Mouse (Mus musculus) G1E (cell line): ENCODE results near the gene Dmwd. TPM values are rescaled to one million over a fixed set of nuclear protein-coding genes. Genes with fewer than 3 reads are reported as not detected.

Experiments used
- ATAC-seq: 2 replicates; pipeline ENCODE4 v1.8.0; 2016; ENCODE audit warnings: mild to moderate bottlenecking; ENCODE audit not compliant: insufficient number of reproducible peaks, poor library complexity, low FRiP score, severe bottlenecking; ENCODE audit errors: extremely low read depth
- DNase-seq: peaks from one replicate; pipeline ENCODE4 v3.0.0; 2012; ENCODE audit warnings: low spot score
- H3K27me3 ChIP-seq: 2 replicates; pipeline ENCODE4 v1.6.1; 2012; ENCODE audit warnings: mild to moderate bottlenecking, low read length, inconsistent platforms; ENCODE audit not compliant: insufficient read depth
- H3K36me3 ChIP-seq: replicated peaks from 2 replicates; pipeline ENCODE3; 2012; ENCODE audit warnings: mild to moderate bottlenecking, inconsistent platforms
- H3K4me1 ChIP-seq: 2 replicates; pipeline ENCODE4 v1.6.1; 2012; ENCODE audit warnings: low read depth, low read length, inconsistent platforms, mixed read lengths; ENCODE audit not compliant: insufficient read depth
- H3K4me3 ChIP-seq: 2 replicates; pipeline ENCODE4 v1.5.1; 2012; ENCODE audit warnings: low read depth, mild to moderate bottlenecking, inconsistent platforms, low read length, moderate library complexity, mixed read lengths
- H3K9me3 ChIP-seq: replicated peaks from 2 replicates; pipeline ENCODE4 v1.6.1; 2012; ENCODE audit warnings: inconsistent platforms
- CTCF ChIP-seq: IDR thresholded peaks from 2 replicates; pipeline ENCODE4 v1.5.1; 2012; ENCODE audit warnings: low read depth, low read length, inconsistent platforms, mixed read lengths
- GATA1 ChIP-seq: IDR thresholded peaks from 2 replicates; pipeline ENCODE4 v1.6.1; 2012; ENCODE audit warnings: borderline replicate concordance, low read length, inconsistent platforms, mixed read lengths
- GATA2 ChIP-seq: IDR thresholded peaks from 2 replicates; pipeline ENCODE4 v1.6.1; 2012; ENCODE audit warnings: low read depth, low read length, inconsistent platforms, borderline replicate concordance
- POLR2AphosphoS5 ChIP-seq: IDR thresholded peaks from 2 replicates; pipeline ENCODE4 v1.6.1; 2012; ENCODE audit warnings: low read depth, low read length, inconsistent platforms; ENCODE audit not compliant: insufficient replicate concordance
- TAL1 ChIP-seq: conservative IDR thresholded peaks from 2 replicates; pipeline ENCODE4 v1.6.1; 2012; ENCODE audit warnings: low read depth, low read length, inconsistent platforms, mixed read lengths
- polyA plus RNA-seq: library from polyadenylated mRNA; stranded (reverse); fragments of >175 nt; gene quantifications from 2 replicates; pipeline ENCODE4 v1.2.3, GENCODE M21; 2012
- total RNA-seq, 2 experiments: library from RNA; stranded (forward) in 1 of 2; stranded (reverse) in 1 of 2; fragments of 200-1000 nt in 1 of 2; fragments of >200 nt in 1 of 2; fragmentation: Nextera tagmentation in 1 of 2; gene quantifications; 2 replicates each; pipeline ENCODE4 v1.2.3; 2014 to 2017

Dmwd gene
- total and polyA plus RNA-seq, 3 experiments = 22.4 to 141 (median 36.2) TPM

DNA sequence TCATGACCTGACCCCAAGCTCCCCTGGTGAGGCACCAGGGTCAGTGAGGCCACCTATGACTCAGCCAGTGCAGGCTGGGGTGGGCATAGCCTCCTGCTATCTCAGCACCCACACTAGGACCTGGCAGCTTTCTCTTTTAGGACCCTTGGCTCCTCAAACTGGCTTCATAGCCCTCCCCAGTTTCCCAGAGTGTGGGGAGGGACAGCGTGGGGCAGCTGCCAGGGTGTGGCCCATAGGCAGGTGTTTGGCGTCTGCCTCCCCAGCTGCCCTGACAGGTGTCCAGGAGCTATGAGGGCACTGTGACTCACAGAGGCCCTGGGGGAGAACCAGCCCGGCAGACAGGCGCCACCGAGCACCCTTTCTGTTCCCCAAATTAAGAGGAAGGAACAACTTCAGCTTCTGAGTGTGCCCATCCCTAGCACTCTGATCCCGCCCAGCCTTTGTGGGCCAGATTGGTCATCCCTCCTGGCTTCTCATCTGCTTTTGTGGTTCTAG lies 8.3 kb downstream of the Dmwd start:
- ATAC-seq (no peak), DNase-seq (no peak)
- Histone ChIP-seq H3K4me3 (no peak overlapping the region; the same call in 1 of the 2 replicates), H3K27me3 (no peaks in the 10 kb centered on the region; the same call in 1 of the 2 replicates), H3K9me3 (no peaks in the 10 kb centered on the region), H3K4me1 (peaks cover 89% of the 10 kb centered on the region), H3K36me3 (peaks cover 92% of the 10 kb centered on the region)
- TF ChIP-seq CTCF (no peak), TAL1 (no peak), POLR2AphosphoS5 (no peak), GATA1 (no peak), GATA2 (no peak)

DNA sequence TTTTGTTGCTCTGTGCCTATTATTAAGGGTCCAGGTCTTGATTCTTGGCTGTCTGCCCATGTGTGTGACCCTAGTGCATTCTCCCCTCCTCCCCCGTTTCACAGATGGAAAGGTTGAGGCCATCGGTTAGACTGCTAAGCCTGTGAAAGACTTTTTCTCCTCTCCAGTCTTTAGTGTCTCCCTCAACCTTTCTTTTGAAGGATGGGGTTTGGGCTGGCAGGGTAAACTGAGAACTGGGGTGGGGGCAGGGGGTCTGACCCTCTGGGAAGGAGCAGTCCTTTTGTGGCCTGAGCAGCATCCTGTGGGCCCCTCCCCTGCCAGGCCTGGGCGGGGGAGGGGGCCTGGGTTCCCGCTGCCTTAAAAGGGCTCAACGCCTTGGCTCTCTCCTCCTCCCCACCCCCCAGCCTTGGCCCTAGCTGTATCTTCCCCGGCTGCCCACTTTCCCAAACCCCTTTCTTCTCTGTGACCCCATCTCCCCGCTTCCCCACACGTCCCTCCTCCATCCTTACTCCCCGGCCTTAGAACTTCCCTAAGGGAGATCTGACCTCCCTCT lies 9.0 kb downstream of the Dmwd start:
- Histone ChIP-seq H3K4me1 (peaks cover 83% of the 10 kb centered on the region), H3K27me3 (no peaks in the 10 kb centered on the region; the same call in 1 of the 2 replicates), H3K9me3 (no peaks in the 10 kb centered on the region), H3K36me3 (peaks cover 89% of the 10 kb centered on the region), H3K4me3 (no peak overlapping the region)
- no peak for ATAC-seq
- no peak for DNase-seq
- TF ChIP-seq GATA1 (no peak), GATA2 (no peak), CTCF (no peak), POLR2AphosphoS5 (no peak), TAL1 (no peak)

DNA sequence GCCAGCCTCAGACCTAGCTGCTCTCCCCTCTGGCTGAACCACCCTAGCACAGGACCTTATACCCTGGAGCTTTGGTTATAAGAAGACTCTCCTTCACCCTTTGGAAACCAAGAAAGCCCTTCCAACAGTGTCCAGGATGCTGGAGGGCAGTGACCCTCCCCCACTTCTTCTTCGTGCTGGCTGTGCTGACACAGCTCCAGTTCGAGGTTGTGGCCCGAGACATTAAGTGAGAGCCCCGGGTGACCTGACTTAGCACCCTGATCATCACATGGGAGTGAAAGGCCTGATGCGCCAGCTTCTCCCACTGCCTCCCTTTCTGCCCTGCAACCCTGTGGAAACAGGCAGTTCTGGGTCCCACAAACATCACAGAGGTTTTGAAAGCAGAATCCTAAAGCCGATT lies 9.5 kb downstream of the Dmwd start:
- Histone ChIP-seq H3K9me3 (no peaks in the 10 kb centered on the region), H3K4me1 (peaks cover 78% of the 10 kb centered on the region), H3K27me3 (no peaks in the 10 kb centered on the region; the same call in 1 of the 2 replicates), H3K36me3 (peaks cover 89% of the 10 kb centered on the region), H3K4me3 (no peak overlapping the region)
- no peak for ATAC-seq
- DNase-seq = no peak
- TF ChIP-seq TAL1 (no peak), GATA2 (no peak), POLR2AphosphoS5 (no peak), CTCF (no peak), GATA1 (no peak)

DNA sequence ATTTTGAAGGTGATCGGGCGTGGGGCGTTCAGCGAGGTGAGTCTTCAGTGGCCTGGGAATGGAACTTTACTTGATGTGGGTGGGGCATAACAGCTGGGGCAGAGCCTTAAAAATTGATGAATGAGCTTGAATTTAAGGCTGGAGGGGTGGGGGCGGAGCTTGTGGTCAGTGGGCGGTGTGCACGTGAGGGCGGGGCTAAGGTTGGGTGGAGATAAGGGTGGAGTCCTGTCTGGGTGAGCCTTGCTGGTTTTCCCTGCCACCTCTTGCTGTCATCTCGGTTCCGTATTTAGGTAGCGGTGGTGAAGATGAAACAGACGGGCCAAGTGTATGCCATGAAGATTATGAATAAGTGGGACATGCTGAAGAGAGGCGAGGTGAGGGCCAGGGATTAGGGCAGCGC lies 10.0 kb downstream of the Dmwd start:
- TF ChIP-seq GATA1 (no peak), TAL1 (no peak), POLR2AphosphoS5 (no peak), GATA2 (no peak), CTCF (no peak)
- ATAC-seq (peak; percentile 85), DNase-seq (peak; percentile 86)
- Histone ChIP-seq H3K27me3 (no peaks in the 10 kb centered on the region), H3K4me1 (peaks cover 73% of the 10 kb centered on the region), H3K4me3 (peak overlapping the region; percentile 13; the same call in 1 of the 2 replicates), H3K9me3 (no peaks in the 10 kb centered on the region), H3K36me3 (peaks cover 89% of the 10 kb centered on the region)

DNA sequence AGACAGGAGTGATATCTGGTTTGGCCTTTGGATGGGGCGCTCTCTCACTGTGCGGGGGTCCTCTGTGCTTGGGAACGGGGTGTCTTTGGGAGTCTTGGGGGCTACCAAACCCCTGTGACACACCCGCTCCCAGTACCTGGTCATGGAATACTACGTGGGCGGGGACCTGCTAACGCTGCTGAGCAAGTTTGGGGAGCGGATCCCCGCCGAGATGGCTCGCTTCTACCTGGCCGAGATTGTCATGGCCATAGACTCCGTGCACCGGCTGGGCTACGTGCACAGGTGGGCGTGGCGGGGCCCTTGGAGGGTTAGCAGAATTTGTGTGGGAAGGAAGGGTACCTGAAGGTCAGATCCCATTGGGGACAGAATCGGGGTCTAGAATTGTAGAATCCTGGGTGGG lies 10.7 kb downstream of the Dmwd start:
- Histone ChIP-seq H3K27me3 (no peaks in the 10 kb centered on the region), H3K9me3 (no peaks in the 10 kb centered on the region), H3K36me3 (peaks cover 89% of the 10 kb centered on the region), H3K4me1 (peaks cover 68% of the 10 kb centered on the region), H3K4me3 (no peak overlapping the region)
- no peak for ATAC-seq
- DNase-seq = no peak
- TF ChIP-seq GATA2 (no peak), TAL1 (no peak), POLR2AphosphoS5 (no peak), CTCF (no peak), GATA1 (no peak)

DNA sequence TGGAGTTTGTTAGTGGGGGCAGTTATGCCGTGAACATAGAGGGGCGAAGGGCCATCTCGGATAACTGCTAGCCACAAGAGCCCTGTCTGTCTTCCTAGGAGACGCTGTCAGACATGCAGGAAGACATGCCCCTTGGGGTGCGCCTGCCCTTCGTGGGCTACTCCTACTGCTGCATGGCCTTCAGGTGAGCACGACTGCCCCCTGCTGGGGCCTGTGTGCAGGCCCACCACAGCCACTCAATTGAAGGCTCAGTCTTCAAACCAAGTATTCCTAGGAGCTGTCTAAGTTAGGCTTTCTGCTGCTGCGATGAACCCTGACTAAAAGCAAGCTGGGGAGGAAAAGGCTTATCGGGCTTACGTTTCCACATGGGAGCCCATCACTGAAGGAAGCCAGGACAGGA lies 12.8 kb downstream of the Dmwd start:
- Histone ChIP-seq H3K27me3 (no peaks in the 10 kb centered on the region), H3K4me1 (peaks cover 68% of the 10 kb centered on the region), H3K9me3 (no peaks in the 10 kb centered on the region), H3K4me3 (no peak overlapping the region), H3K36me3 (peaks cover 86% of the 10 kb centered on the region)
- ATAC-seq (no peak), DNase-seq (peak; percentile 56)
- TF ChIP-seq CTCF (peak; percentile 89), GATA1 (no peak)
